Mouse (Mus musculus) liver, embryonic 14.5 days (tissue): ENCODE results near the gene Hyou1. TPM values are rescaled to one million over a fixed set of nuclear protein-coding genes. Genes with fewer than 3 reads are reported as not detected.
A peak's percentile ranks its signal among the peaks of the same experiment; 100 is the strongest.

Source experiments
- ATAC-seq: fragments of 200-750 bp; cut with Nextera tagmentation; 2 replicates; pipeline ENCODE4 v1.8.0; 2017; ENCODE audit warnings: moderate number of reproducible peaks, mild to moderate bottlenecking, moderate library complexity; ENCODE audit not compliant: insufficient read depth
- DNase-seq, 3 experiments: peaks; one replicate each; pipeline ENCODE4 v3.0.0-alpha.2; 2012 to 2013; ENCODE audit warnings: low read depth in 3 of 3, low spot score in 3 of 3
- H3K27ac ChIP-seq: fragments of 300-500 bp; sonication (generic); 2 replicates; pipeline ENCODE4 v1.5.1; 2014; ENCODE audit warnings: moderate library complexity, mild to moderate bottlenecking, control low read depth, inconsistent platforms
- H3K27me3 ChIP-seq: fragments of 300-500 bp; sonication (generic); 2 replicates; pipeline ENCODE4 v1.6.1; 2014; ENCODE audit warnings: mild to moderate bottlenecking, low read length, moderate library complexity; ENCODE audit not compliant: control insufficient read depth, insufficient read depth
- H3K36me3 ChIP-seq: fragments of 300-500 bp; sonication (generic); replicated peaks from 2 replicates; pipeline ENCODE4 v1.6.1; 2014; ENCODE audit warnings: low read depth; ENCODE audit not compliant: control insufficient read depth, insufficient read depth
- H3K4me1 ChIP-seq, 2 experiments: fragments of 200-500 bp in 1 of 2; fragments of 300-500 bp in 1 of 2; sonication (generic) in 1 of 2; replicated peaks; 2 replicates each; pipeline ENCODE4 v1.6.1; 2012 to 2014; ENCODE audit warnings: antibody characterized with exemption in 1 of 2, inconsistent platforms in 1 of 2, low read length in 1 of 2; ENCODE audit not compliant: control insufficient read depth in 2 of 2, insufficient read depth in 2 of 2
- H3K4me2 ChIP-seq: fragments of 300-500 bp; sonication (generic); 2 replicates; pipeline ENCODE4 v1.6.1; 2014; ENCODE audit warnings: low read depth, mild to moderate bottlenecking, control low read depth, moderate library complexity
- H3K4me3 ChIP-seq, 2 experiments: fragments of 200-500 bp in 1 of 2; fragments of 300-500 bp in 1 of 2; sonication (generic) in 1 of 2; 2 replicates each; pipeline ENCODE4 v1.5.1; 2012 to 2014; ENCODE audit warnings: low read depth in 2 of 2, low read length in 2 of 2, mild to moderate bottlenecking in 2 of 2, control low read depth in 1 of 2, inconsistent platforms in 1 of 2, moderate library complexity in 1 of 2; ENCODE audit not compliant: insufficient read depth in 1 of 2
- H3K9ac ChIP-seq: fragments of 300-500 bp; sonication (generic); replicated peaks from 2 replicates; pipeline ENCODE4 v1.6.1; 2014; ENCODE audit warnings: mild to moderate bottlenecking, control low read depth, moderate library complexity
- H3K9me3 ChIP-seq: fragments of 300-500 bp; sonication (generic); 2 replicates; pipeline ENCODE4 v1.6.1; 2016; ENCODE audit warnings: low read length, mixed read lengths; ENCODE audit not compliant: control insufficient read depth
- CTCF ChIP-seq: IDR thresholded peaks from 2 replicates; pipeline ENCODE4 v1.5.1; 2016; ENCODE audit warnings: antibody characterized with exemption, low read depth, control low read depth
- EP300 ChIP-seq: IDR thresholded peaks from 2 replicates; pipeline ENCODE4 v1.6.1; 2016; ENCODE audit warnings: antibody characterized with exemption, low read depth
- WGBS: fragments of 180-500 bp; shearing (Covaris S2); extraction: QIAGEN DNeasy Blood & Tissue Kit; methylation state at CpG from one replicate; pipeline ENCODE4 v1.1.7; 2014; ENCODE audit not compliant: insufficient replicate concordance; 5-methylcytosine and 5-hydroxymethylcytosine counted together
- polyA plus RNA-seq, 2 experiments: library from polyadenylated mRNA; depleted of rRNA in 1 of 2; stranded (reverse) in 1 of 2; unstranded in 1 of 2; fragments of >200 nt; fragmentation: Nextera tagmentation in 1 of 2; extraction: Ambion mirVana in 1 of 2; gene quantifications; 2 replicates each; pipeline versions ENCODE4 v1.2.1 to v1.2.3; 2012 to 2014

The Hyou1 gene
- polyA plus RNA-seq, 2 experiments: 12.5 to 16.5 TPM

GRCm38 (mm10) chr9:44396684-44397411 is 17.6 kb downstream of the Hyou1 start, which contains the start of gene Slc37a4:
Slc37a4 (plus strand) TSS chr9:44396852.
- ATAC-seq (peak; percentile 98), DNase-seq (peak; percentile 95 to 99 (median 96))
- H3K27me3 ChIP-seq: no peaks in the 10 kb centered on the region
- H3K9me3 ChIP-seq: no peaks in the 10 kb centered on the region
- peak within 1 kb of the TSS; percentile 83 for H3K4me2 ChIP-seq
- H3K4me3 ChIP-seq: peak within 1 kb of the TSS; percentile 61 to 63
- peaks cover 9% of the 10 kb centered on the region for H3K36me3 ChIP-seq
- H3K9ac ChIP-seq: peak within 1 kb of the TSS; percentile 85
- peak within 1 kb of the TSS; percentile 55 for H3K27ac ChIP-seq
- under 1% methylated on average over 43 of the region's 43 CpGs for WGBS
- no peak for TF ChIP-seq EP300
- peak; percentile 45 for TF ChIP-seq CTCF
- peaks cover 3 to 17% of the 10 kb centered on the region in 2 experiments; a peak in 3 of 4 replicates for H3K4me1 ChIP-seq

- peak overlapping the region; percentile 85 for H3K9ac ChIP-seq
- peak overlapping the region; percentile 83 for H3K4me2 ChIP-seq
- no peaks in the 10 kb centered on the region for H3K9me3 ChIP-seq
- peak overlapping the region; percentile 28 for H3K27ac ChIP-seq
- H3K27me3 ChIP-seq: no peaks in the 10 kb centered on the region
- ATAC-seq: no peak
- no peak for DNase-seq
- WGBS: 48% methylated on average over 4 of the region's 4 CpGs
- H3K36me3 ChIP-seq: peaks cover 19% of the 10 kb centered on the region
- peaks cover 3 to 17% of the 10 kb centered on the region in 2 experiments; a peak in 3 of 4 replicates for H3K4me1 ChIP-seq
- H3K4me3 ChIP-seq: peak overlapping the region; percentile 61 to 63
- TF ChIP-seq EP300 (no peak), CTCF (no peak)
Observed at GRCm38 (mm10) chr9:44398087-44398486, 18.8 kb downstream of the Hyou1 start.

GRCm38 (mm10) chr9:44398551-44398950 is 19.3 kb downstream of the Hyou1 start:
- DNase-seq (no peak), ATAC-seq (no peak)
- no peaks in the 10 kb centered on the region for H3K9me3 ChIP-seq
- no peak overlapping the region for H3K27ac ChIP-seq
- H3K27me3 ChIP-seq: no peaks in the 10 kb centered on the region
- TF ChIP-seq EP300 (no peak), CTCF (no peak)
- H3K4me2 ChIP-seq: peak overlapping the region; percentile 83
- WGBS: 80% methylated on average over 9 of the region's 9 CpGs
- H3K4me1 ChIP-seq: peaks cover 3 to 17% of the 10 kb centered on the region in 2 experiments; a peak in 3 of 4 replicates
- no peak overlapping the region; the same call in 1 of the 2 replicates for H3K9ac ChIP-seq
- peaks cover 23% of the 10 kb centered on the region for H3K36me3 ChIP-seq
- H3K4me3 ChIP-seq: peak overlapping the region; percentile 15 to 61; a peak in 3 of 4 replicates

- peaks cover 3 to 17% of the 10 kb centered on the region in 2 experiments; a peak in 3 of 4 replicates for H3K4me1 ChIP-seq
- no peak for TF ChIP-seq CTCF
- TF ChIP-seq EP300: no peak
- no peaks in the 10 kb centered on the region for H3K27me3 ChIP-seq
- WGBS: 74% methylated on average over 13 of the region's 13 CpGs
- no peak overlapping the region for H3K27ac ChIP-seq
- no peak for DNase-seq
- no peak for ATAC-seq
- no peaks in the 10 kb centered on the region for H3K9me3 ChIP-seq
- H3K4me2 ChIP-seq: peak overlapping the region; percentile 83; the same call in 1 of the 2 replicates
- no peak overlapping the region for H3K4me3 ChIP-seq
- H3K36me3 ChIP-seq: peaks cover 29% of the 10 kb centered on the region
- H3K9ac ChIP-seq: no peak overlapping the region
Observed at GRCm38 (mm10) chr9:44399114-44399794, 20.0 kb downstream of the Hyou1 start.

- 79% methylated on average over 6 of the region's 6 CpGs for WGBS
- peaks cover 3 to 17% of the 10 kb centered on the region in 2 experiments; a peak in 3 of 4 replicates for H3K4me1 ChIP-seq
- no peak overlapping the region for H3K4me3 ChIP-seq
- H3K9me3 ChIP-seq: no peaks in the 10 kb centered on the region
- H3K27me3 ChIP-seq: no peaks in the 10 kb centered on the region
- TF ChIP-seq EP300 (no peak), CTCF (no peak)
- H3K9ac ChIP-seq: no peak overlapping the region
- H3K36me3 ChIP-seq: peaks cover 29% of the 10 kb centered on the region
- no peak overlapping the region for H3K4me2 ChIP-seq
- ATAC-seq: no peak
- H3K27ac ChIP-seq: no peak overlapping the region
- no peak for DNase-seq
Observed at GRCm38 (mm10) chr9:44399795-44400114, 20.5 kb downstream of the Hyou1 start.
